Mouse (Mus musculus) ovary, adult 18-20 months (tissue): ENCODE measurements around the gene Asic4.

Source experiments
- DNase-seq: peaks from one replicate; pipeline ENCODE4 v3.0.0; 2022; ENCODE audit warnings: low spot score, mixed read lengths

The Asic4 gene

DNA sequence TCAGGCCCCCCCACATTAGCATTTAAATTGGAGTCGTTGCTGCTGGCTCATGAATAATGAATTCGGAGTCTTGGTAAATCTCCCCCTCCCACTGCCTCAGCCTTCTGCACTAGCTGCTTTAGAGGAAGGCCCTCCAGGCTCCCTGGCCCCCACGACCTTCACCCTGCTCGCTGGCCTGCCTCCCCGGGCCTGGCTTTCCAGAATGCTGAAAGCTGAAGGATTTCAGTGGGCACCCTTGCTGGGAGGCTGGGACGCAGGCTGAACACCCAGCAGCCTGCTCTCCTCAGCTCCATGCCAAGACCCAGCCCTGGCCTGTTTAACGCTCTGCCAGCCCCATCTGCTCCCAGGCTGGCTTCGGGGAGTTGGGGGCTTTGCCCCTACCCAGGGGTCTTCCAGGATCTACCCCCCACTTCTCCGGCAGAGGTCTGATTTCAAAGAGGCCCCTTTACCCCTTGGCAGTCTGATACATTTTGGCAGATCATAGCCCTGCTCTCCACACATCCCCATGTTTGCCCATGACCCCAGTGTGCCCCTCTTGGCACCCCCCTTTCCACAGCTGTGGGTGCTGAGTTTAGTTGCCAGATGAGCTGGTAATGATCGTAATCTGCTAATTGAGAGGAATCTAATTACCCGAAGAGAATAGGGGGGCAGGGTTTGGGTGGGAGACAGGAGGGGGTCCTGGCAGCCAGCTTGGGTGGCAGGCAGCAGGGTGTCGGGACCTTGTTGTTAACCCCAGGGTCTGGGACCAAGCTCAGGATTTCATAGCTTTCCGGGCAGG lies 6.8 kb upstream of the Asic4 start:
- no peak for DNase-seq

- DNase-seq = no peak
Measured at GRCm38 (mm10) chr1:75444208-75444607, 6.0 kb upstream of the Asic4 start.

GRCm38 (mm10) chr1:75445141-75445701 lies 5.0 kb upstream of the Asic4 start:
- no peak for DNase-seq

DNA sequence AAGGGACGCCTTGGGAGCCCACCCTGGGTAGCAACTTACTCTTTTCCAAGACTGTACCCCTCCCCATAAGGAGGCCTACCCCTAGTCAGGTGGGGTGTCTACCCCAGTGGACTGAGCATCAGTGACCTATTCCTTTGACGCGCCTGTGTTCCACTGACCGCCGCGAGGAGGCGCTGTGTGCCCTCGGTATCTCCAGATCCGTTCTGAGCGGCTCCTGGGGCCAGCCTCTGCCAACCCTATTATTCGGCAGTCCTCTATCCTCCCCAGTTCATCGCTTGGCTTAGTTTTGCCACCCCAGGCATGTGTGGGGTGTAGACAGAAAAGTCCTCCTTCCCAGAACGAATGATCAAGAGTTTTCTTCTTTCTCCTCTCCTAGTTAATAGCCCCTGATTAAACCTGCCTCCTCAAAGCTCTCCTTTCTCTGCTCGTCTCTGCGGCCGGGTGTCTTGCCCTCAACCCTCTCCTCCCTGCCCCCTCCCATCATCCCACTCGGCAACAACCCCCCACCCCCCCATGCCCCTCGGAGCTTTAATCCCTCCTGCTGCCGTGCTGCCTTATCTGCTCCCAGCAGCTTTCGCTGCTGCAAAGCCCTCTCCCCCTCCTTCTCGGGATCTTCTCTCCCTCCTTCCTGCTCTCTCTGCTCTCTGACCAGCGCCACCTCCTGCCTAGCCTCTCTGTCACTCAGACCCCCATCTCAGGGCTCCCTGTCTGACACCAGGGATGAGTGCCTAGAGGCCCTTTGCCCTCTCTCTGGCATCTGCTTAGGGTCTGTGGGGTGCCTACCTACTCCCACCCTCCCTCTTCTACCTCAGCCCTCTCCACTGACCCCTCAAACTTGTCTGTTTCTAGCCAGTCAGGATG lies 4.3 kb upstream of the Asic4 start:
- DNase-seq = no peak

DNA sequence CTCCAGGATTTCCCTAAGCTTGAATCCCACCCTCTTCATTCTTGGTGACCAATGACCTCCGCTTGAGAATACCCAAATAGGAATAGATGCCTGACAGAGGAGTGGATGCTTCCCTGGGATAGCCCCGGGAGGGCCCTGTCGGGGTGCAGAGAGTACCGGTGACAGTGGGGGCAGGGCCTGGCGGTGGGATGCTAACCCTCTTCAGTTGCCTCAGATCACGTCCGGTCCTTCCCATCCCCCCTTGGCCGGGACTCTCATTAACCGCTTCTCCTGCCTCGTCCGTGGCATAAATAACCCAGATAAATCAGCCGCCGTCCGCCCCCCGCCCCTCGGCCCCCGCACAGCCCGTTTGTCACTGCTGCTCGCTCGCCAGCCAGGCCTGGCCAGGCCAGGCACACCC lies 3.6 kb upstream of the Asic4 start:
- DNase-seq = no peak

- DNase-seq = no peak
Measured at GRCm38 (mm10) chr1:75447265-75448051, 2.8 kb upstream of the Asic4 start.

GRCm38 (mm10) chr1:75448052-75448431 lies 2.2 kb upstream of the Asic4 start:
- DNase-seq = no peak

DNA sequence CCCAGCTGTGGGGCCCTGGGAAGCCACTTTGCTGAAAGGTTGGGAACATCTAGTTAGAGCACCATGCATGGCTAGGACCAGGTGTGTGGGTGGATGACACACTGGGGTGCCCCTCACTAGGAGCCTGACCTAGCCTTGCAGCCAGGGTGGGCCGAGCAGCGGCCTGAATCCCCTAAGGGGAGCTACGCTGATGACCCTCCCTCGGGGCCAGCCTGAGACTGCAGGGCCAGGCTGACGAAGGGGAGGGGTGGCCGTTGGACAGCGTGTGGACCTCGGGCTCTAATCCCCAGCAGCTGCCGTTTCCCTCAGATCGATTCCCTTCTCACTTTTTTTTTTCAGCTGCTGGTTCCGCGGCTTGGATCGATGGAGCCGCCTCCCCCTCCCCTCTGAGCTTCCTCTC lies 1.3 kb upstream of the Asic4 start:
- no peak for DNase-seq

GRCm38 (mm10) chr1:75449377-75450135 lies 680 bp upstream of the Asic4 start:
- no peak for DNase-seq

GRCm38 (mm10) chr1:75451900-75452299 lies 1.7 kb downstream of the Asic4 start:
- DNase-seq = no peak

GRCm38 (mm10) chr1:75455433-75455832 lies 5.2 kb downstream of the Asic4 start:
- no peak for DNase-seq

DNA sequence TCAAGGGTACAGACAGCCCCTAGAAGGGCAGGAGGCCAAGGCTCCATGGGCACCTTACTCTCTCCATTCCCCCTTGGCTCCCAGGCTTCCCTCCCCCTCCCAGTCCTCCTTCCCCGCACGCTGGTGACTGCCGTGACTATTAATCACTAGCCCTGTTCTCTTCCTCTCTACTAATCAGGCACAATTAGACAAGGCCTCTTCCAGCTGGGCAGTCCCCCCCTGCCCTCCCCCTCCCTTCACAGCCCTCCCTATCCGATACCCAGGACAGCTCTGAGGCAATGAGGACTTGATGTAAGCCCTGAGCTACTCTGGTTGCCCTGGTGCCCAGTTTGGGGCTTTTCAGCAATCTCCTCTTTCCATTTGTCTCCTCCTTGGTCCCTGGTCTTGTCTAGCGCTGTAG lies 5.7 kb downstream of the Asic4 start:
- DNase-seq = no peak

DNA sequence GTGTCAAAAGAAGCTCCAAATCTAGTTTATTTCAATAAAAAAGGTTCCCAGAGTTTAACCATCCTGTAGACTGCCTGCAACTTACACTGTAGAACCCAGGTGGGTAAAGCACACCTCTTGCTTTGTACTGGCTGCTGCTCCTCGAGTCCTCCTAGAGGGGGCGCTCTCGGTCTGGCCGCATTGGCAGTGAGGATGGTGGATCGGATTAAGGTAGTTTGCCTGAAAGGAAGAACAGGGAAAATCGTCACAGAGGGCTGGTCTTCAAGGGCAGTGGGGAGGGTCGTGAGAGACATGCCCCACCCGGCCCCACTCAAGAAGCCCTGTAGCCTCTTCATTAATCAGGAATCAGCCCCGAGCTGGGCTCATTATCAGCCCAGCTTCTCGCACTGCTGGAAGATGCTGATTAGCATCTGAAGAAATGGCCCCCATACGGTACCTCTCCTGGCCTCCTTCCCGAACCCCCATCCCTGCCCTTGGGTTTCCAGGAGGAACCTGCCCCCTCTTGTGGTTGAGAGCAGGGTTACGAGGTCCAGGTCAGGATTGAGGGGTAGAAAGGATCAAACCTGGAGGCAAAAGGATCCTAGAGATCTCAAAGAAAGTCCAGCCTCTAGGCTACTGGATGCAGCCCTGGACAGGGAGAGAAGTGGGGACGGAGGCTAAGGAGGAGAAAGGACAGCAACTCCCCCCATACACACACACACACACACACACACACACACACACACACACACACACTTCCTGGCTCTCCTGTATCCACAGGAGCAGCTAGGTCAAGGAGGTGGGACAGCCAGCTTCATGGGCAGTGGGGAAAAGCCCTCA lies 6.7 kb downstream of the Asic4 start:
- no peak for DNase-seq

DNA sequence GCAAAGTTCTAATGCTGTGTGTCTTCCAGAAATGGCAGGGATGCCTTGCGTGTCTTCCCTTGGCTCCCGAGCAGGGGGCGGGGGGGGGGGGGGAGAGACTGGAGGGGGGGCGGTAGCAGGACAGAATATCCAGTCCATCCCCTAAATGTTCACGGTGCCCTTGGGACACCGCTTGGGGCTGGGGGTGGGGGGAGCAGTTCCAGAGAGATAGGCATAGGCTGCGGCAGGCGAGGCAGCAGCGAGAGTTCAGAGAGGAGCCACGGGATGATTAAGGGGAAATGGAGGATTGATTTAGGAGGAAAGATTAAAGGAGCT lies 7.4 kb downstream of the Asic4 start:
- no peak for DNase-seq

GRCm38 (mm10) chr1:75458025-75458788 lies 8.0 kb downstream of the Asic4 start:
- DNase-seq = peak; percentile 47

GRCm38 (mm10) chr1:75458789-75459684 lies 8.8 kb downstream of the Asic4 start:
- no peak for DNase-seq

- DNase-seq = no peak
Measured at GRCm38 (mm10) chr1:75460297-75460696, 10.1 kb downstream of the Asic4 start.

DNA sequence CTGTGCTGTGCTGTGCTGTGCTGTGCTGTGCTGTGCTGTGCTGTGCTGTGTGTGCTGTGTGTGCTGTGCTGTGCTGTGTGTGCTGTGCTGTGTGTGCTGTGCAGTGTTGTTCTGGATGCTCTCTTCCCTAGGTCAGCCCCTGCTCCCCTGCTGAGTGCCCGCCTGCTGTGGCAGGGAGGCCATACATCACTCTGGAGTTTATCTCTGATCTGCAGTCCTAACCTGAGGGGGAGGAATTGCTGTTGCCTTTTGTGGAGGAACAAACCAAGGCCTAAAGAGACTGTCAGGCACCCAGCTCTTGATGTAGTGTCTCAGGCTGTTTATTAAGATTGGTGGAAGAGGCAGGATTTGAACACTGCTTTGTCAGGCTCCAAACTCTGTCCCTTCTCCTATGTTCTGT lies 12.4 kb downstream of the Asic4 start:
- DNase-seq = no peak

DNA sequence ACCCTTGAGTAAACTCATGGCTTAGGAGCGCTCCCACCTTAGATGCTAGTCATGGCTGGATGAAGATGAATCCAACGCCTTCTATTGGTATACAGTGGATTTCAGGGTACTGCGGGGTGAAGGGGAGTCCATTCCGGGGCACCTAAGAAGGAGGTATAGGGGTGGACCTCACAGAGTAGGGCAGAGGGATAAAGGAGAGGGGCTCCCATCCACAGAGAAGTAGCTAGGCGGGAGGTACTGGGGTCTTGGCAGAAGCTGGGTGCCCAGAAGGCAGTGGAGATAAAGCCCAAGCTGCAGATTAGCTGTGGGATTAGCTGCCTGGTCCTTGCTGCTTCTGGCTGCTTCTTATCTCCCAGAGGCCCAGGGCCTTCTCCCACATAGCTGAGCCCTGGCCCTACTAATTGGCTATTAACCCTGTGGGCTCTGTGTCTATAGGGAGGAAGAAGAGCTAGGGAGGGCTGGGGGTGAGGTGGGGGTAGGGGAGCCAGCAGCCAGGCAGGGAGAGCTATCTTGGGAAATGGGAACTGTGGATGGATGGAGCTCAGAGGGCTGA lies 13.5 kb downstream of the Asic4 start:
- no peak for DNase-seq
